Mouse (Mus musculus) forebrain, embryonic 16.5 days (tissue): ENCODE results near the gene Atp5c1. TPM values are rescaled to one million over a fixed set of nuclear protein-coding genes. Genes with fewer than 3 reads are reported as not detected.

ENCODE experiments used
- ATAC-seq: fragments of 200-750 bp; cut with Nextera tagmentation; 2 replicates; pipeline ENCODE4 v1.8.0; 2017; ENCODE audit warnings: mild to moderate bottlenecking, moderate library complexity
- H3K27ac ChIP-seq: fragments of 300-500 bp; sonication (generic); 2 replicates; pipeline ENCODE4 v1.5.1; 2014; ENCODE audit warnings: low read length, control low read depth
- H3K27me3 ChIP-seq: fragments of 300-500 bp; sonication (generic); replicated peaks from 2 replicates; pipeline ENCODE4 v1.6.1; 2014; ENCODE audit warnings: low read length; ENCODE audit not compliant: control insufficient read depth, insufficient read depth
- H3K36me3 ChIP-seq: fragments of 300-500 bp; sonication (generic); 2 replicates; pipeline ENCODE4 v1.6.1; 2014; ENCODE audit not compliant: control insufficient read depth, insufficient read depth
- H3K4me1 ChIP-seq: fragments of 300-500 bp; sonication (generic); replicated peaks from 2 replicates; pipeline ENCODE4 v1.6.1; 2014; ENCODE audit warnings: low read length; ENCODE audit not compliant: control insufficient read depth, insufficient read depth
- H3K4me2 ChIP-seq: fragments of 300-500 bp; sonication (generic); 2 replicates; pipeline ENCODE4 v1.6.1; 2014; ENCODE audit warnings: mild to moderate bottlenecking, low read length, control low read depth
- H3K4me3 ChIP-seq: fragments of 300-500 bp; sonication (generic); replicated peaks from 2 replicates; pipeline ENCODE4 v1.5.1; 2014; ENCODE audit warnings: mild to moderate bottlenecking, low read length, control low read depth
- H3K9ac ChIP-seq: fragments of 300-500 bp; sonication (generic); replicated peaks from 2 replicates; pipeline ENCODE4 v1.6.1; 2014; ENCODE audit warnings: low read depth, low read length, control low read depth
- H3K9me3 ChIP-seq: fragments of 300-500 bp; sonication (generic); 2 replicates; pipeline ENCODE4 v1.6.1; 2016; ENCODE audit warnings: low read length; ENCODE audit not compliant: control insufficient read depth
- WGBS: fragments of 180-500 bp; shearing (Covaris S2); extraction: QIAGEN DNeasy Blood & Tissue Kit; methylation state at CpG from one replicate; pipeline ENCODE4 v1.1.7; 2014; 5-methylcytosine and 5-hydroxymethylcytosine counted together
- polyA plus RNA-seq: library from polyadenylated mRNA; unstranded; fragments of >200 nt; fragmentation: Nextera tagmentation; extraction: Ambion mirVana; gene quantifications from 2 replicates; pipeline ENCODE4 v1.2.1, GENCODE M21; 2015

The Atp5c1 gene
- polyA plus RNA-seq, 1 experiment from 2014 or later, result 544 TPM

GRCm38 (mm10) chr2:10100471-10100870, 20.2 kb upstream of the Atp5c1 start:
- Histone ChIP-seq H3K27me3 (no peaks in the 10 kb centered on the region), H3K27ac (no peak overlapping the region), H3K4me2 (no peak overlapping the region), H3K4me1 (no peaks in the 10 kb centered on the region), H3K36me3 (no peaks in the 10 kb centered on the region), H3K4me3 (no peak overlapping the region), H3K9me3 (no peaks in the 10 kb centered on the region), H3K9ac (no peak overlapping the region)
- 44% methylated on average over 2 of the region's 2 CpGs for WGBS
- no peak for ATAC-seq

- Histone ChIP-seq H3K4me2 (no peak overlapping the region), H3K4me3 (no peak overlapping the region), H3K4me1 (no peaks in the 10 kb centered on the region), H3K27ac (no peak overlapping the region), H3K36me3 (no peaks in the 10 kb centered on the region), H3K9ac (no peak overlapping the region), H3K27me3 (no peaks in the 10 kb centered on the region), H3K9me3 (no peaks in the 10 kb centered on the region)
- peak; percentile 22 for ATAC-seq
- 34% methylated on average over 9 of the region's 9 CpGs for WGBS
Observed at GRCm38 (mm10) chr2:10098598-10099215, 18.4 kb upstream of the Atp5c1 start.

GRCm38 (mm10) chr2:10094327-10095100, 14.2 kb upstream of the Atp5c1 start:
- Histone ChIP-seq H3K36me3 (peaks cover 18% of the 10 kb centered on the region), H3K4me2 (no peak overlapping the region), H3K27ac (no peak overlapping the region), H3K9ac (no peak overlapping the region), H3K4me3 (no peak overlapping the region), H3K27me3 (no peaks in the 10 kb centered on the region), H3K9me3 (no peaks in the 10 kb centered on the region), H3K4me1 (no peaks in the 10 kb centered on the region)
- WGBS, result 91% methylated on average over 14 of the region's 14 CpGs
- no peak for ATAC-seq

- 85% methylated on average over 8 of the region's 8 CpGs for WGBS
- H3K9me3 ChIP-seq, result no peaks in the 10 kb centered on the region
- peaks cover 21% of the 10 kb centered on the region for H3K36me3 ChIP-seq
- no peak overlapping the region for H3K27ac ChIP-seq
- H3K9ac ChIP-seq, result no peak overlapping the region
- peaks cover 3% of the 10 kb centered on the region; the same call in 1 of the 2 replicates for H3K4me1 ChIP-seq
- no peak overlapping the region for H3K4me2 ChIP-seq
- no peaks in the 10 kb centered on the region for H3K27me3 ChIP-seq
- no peak for ATAC-seq
- no peak overlapping the region for H3K4me3 ChIP-seq
Observed at GRCm38 (mm10) chr2:10087256-10087850, 7.0 kb upstream of the Atp5c1 start.

GRCm38 (mm10) chr2:10082737-10083136, 2.4 kb upstream of the Atp5c1 start:
- H3K27me3 ChIP-seq, result no peaks in the 10 kb centered on the region
- peaks cover 7% of the 10 kb centered on the region; the same call in 1 of the 2 replicates for H3K36me3 ChIP-seq
- H3K4me3 ChIP-seq, result no peak overlapping the region
- WGBS, result 96% methylated on average over 1 of the region's 1 CpGs
- peaks cover 28% of the 10 kb centered on the region for H3K4me1 ChIP-seq
- H3K27ac ChIP-seq, result no peak overlapping the region
- ATAC-seq, result no peak
- no peak overlapping the region for H3K9ac ChIP-seq
- no peak overlapping the region for H3K4me2 ChIP-seq
- no peaks in the 10 kb centered on the region for H3K9me3 ChIP-seq

GRCm38 (mm10) chr2:10081453-10082080, 1.3 kb upstream of the Atp5c1 start:
- WGBS, result 91% methylated on average over 5 of the region's 5 CpGs
- no peaks in the 10 kb centered on the region for H3K9me3 ChIP-seq

GRCm38 (mm10) chr2:10079745-10080309, 483 bp downstream of the Atp5c1 start:
- Histone ChIP-seq H3K4me2 (peak overlapping the region; percentile 73), H3K4me3 (peak overlapping the region; percentile 98), H3K9me3 (no peaks in the 10 kb centered on the region), H3K9ac (peak overlapping the region; percentile 100), H3K36me3 (0 out of 2 replicates have a peak, but pooled peaks cover 2% of the 10 kb centered on the region), H3K4me1 (peaks cover 32% of the 10 kb centered on the region), H3K27ac (peak overlapping the region; percentile 94), H3K27me3 (no peaks in the 10 kb centered on the region)
- no peak; the same call in 1 of the 2 replicates for ATAC-seq
- WGBS, result under 1% methylated on average over 28 of the region's 28 CpGs

More at GRCm38 (mm10) chr2:10081453-10082080, 1.3 kb upstream of the Atp5c1 start:
- H3K9ac ChIP-seq, result no peak overlapping the region; the same call in 1 of the 2 replicates
- no peak for ATAC-seq
- H3K4me3 ChIP-seq, result peak overlapping the region; percentile 98
- no peak overlapping the region for H3K27ac ChIP-seq
- no peaks in the 10 kb centered on the region for H3K27me3 ChIP-seq
- peaks cover 32% of the 10 kb centered on the region for H3K4me1 ChIP-seq
- 0 out of 2 replicates have a peak, but pooled peaks cover 5% of the 10 kb centered on the region for H3K36me3 ChIP-seq
- H3K4me2 ChIP-seq, result peak overlapping the region; percentile 80

GRCm38 (mm10) chr2:10076675-10077074, 3.6 kb downstream of the Atp5c1 start:
- no peak overlapping the region for H3K4me3 ChIP-seq
- no peak overlapping the region for H3K4me2 ChIP-seq
- H3K9me3 ChIP-seq, result no peaks in the 10 kb centered on the region
- H3K9ac ChIP-seq, result no peak overlapping the region
- no peaks in the 10 kb centered on the region for H3K36me3 ChIP-seq
- no peak overlapping the region for H3K27ac ChIP-seq
- ATAC-seq, result no peak
- peaks cover 26% of the 10 kb centered on the region for H3K4me1 ChIP-seq
- 92% methylated on average over 8 of the region's 8 CpGs for WGBS
- no peaks in the 10 kb centered on the region for H3K27me3 ChIP-seq

GRCm38 (mm10) chr2:10074470-10074869, 5.8 kb downstream of the Atp5c1 start:
- no peaks in the 10 kb centered on the region for H3K9me3 ChIP-seq
- no peak overlapping the region for H3K27ac ChIP-seq
- peaks cover 20% of the 10 kb centered on the region for H3K4me1 ChIP-seq
- no peak overlapping the region for H3K4me3 ChIP-seq
- WGBS, result 85% methylated on average over 7 of the region's 7 CpGs
- H3K27me3 ChIP-seq, result no peaks in the 10 kb centered on the region
- no peak for ATAC-seq
- no peaks in the 10 kb centered on the region for H3K36me3 ChIP-seq
- H3K4me2 ChIP-seq, result no peak overlapping the region
- H3K9ac ChIP-seq, result no peak overlapping the region
